Mouse (Mus musculus): Measurements from ENCODE around the gene Ppcs.

GRCm38 (mm10) chr4:119447786-119448185 lies 25.6 kb upstream of the Ppcs start:
- TF ChIP-seq POLR2A (IDR thresholded peaks at IDR 0.05; ENCODE audit: borderline replicate concordance, low read depth, low read length): no peak
- no peak for TF ChIP-seq CTCF (IDR thresholded peaks at IDR 0.05; ENCODE audit: low read depth, low read length)
